Mouse (Mus musculus): ENCODE data around the gene Dnah11. TPM values are rescaled to one million over a fixed set of nuclear protein-coding genes. Genes with fewer than 3 reads are reported as not detected.

Gene Dnah11
- polyA plus RNA-seq, 1 experiment from 2014 or later, result 0.19 TPM

- 78% methylated on average over 5 of the region's 5 CpGs for WGBS
- ATAC-seq, result no peak
- no peaks in the 10 kb centered on the region; the same call in 1 of the 2 replicates for H3K9me3 ChIP-seq (replicated peaks; ENCODE audit: control insufficient read depth, low read length, poor library complexity, severe bottlenecking)
Observed at GRCm38 (mm10) chr12:117872265-117872664, 326.6 kb downstream of the Dnah11 start.

GRCm38 (mm10) chr12:117867708-117868564 is 330.9 kb downstream of the Dnah11 start:
- ATAC-seq, result no peak
- no peak overlapping the region for H3K4me2 ChIP-seq (ENCODE audit: low read length)
- H3K36me3 ChIP-seq (ENCODE audit: control insufficient read depth, insufficient read depth, low read length), result no peaks in the 10 kb centered on the region
- no peaks in the 10 kb centered on the region for H3K27me3 ChIP-seq (ENCODE audit: control insufficient read depth, insufficient read depth, low read depth, low read length)
- WGBS, result 92% methylated on average over 4 of the region's 4 CpGs
- no peaks in the 10 kb centered on the region; the same call in 1 of the 2 replicates for H3K9me3 ChIP-seq (replicated peaks; ENCODE audit: control insufficient read depth, low read length, poor library complexity, severe bottlenecking)
- no peak overlapping the region for H3K9ac ChIP-seq (ENCODE audit: low read depth, low read length)
- no peak overlapping the region for H3K27ac ChIP-seq (ENCODE audit: low read length)
- no peak overlapping the region for H3K4me3 ChIP-seq (ENCODE audit: low read depth, low read length)
- H3K4me1 ChIP-seq (ENCODE audit: control insufficient read depth, insufficient read depth, low read length), result no peaks in the 10 kb centered on the region

More at GRCm38 (mm10) chr12:117872265-117872664, 326.6 kb downstream of the Dnah11 start:
- Histone ChIP-seq H3K27ac (ENCODE audit: low read length) (no peak overlapping the region), H3K9ac (ENCODE audit: low read depth, low read length) (no peak overlapping the region), H3K36me3 (ENCODE audit: control insufficient read depth, insufficient read depth, low read length) (no peaks in the 10 kb centered on the region), H3K4me2 (ENCODE audit: low read length) (no peak overlapping the region), H3K4me1 (ENCODE audit: control insufficient read depth, insufficient read depth, low read length) (no peaks in the 10 kb centered on the region), H3K4me3 (ENCODE audit: low read depth, low read length) (no peak overlapping the region), H3K27me3 (ENCODE audit: control insufficient read depth, insufficient read depth, low read depth, low read length) (no peaks in the 10 kb centered on the region)

GRCm38 (mm10) chr12:117862655-117863054 is 336.2 kb downstream of the Dnah11 start:
- no peak overlapping the region for H3K27ac ChIP-seq (ENCODE audit: low read length)
- no peak for ATAC-seq
- H3K36me3 ChIP-seq (ENCODE audit: control insufficient read depth, insufficient read depth, low read length), result no peaks in the 10 kb centered on the region
- no peaks in the 10 kb centered on the region for H3K27me3 ChIP-seq (ENCODE audit: control insufficient read depth, insufficient read depth, low read depth, low read length)
- H3K4me2 ChIP-seq (ENCODE audit: low read length), result no peak overlapping the region
- H3K4me1 ChIP-seq (ENCODE audit: control insufficient read depth, insufficient read depth, low read length), result no peaks in the 10 kb centered on the region
- H3K4me3 ChIP-seq (ENCODE audit: low read depth, low read length), result no peak overlapping the region
- WGBS, result 97% methylated on average over 5 of the region's 5 CpGs
- no peak overlapping the region for H3K9ac ChIP-seq (ENCODE audit: low read depth, low read length)
- H3K9me3 ChIP-seq (replicated peaks; ENCODE audit: control insufficient read depth, low read length, poor library complexity, severe bottlenecking), result no peaks in the 10 kb centered on the region

- whole genome bisulfite sequencing, result 58% methylated on average over 3 of the region's 3 CpGs
Observed at GRCm38 (mm10) chr12:117861249-117861648, 337.6 kb downstream of the Dnah11 start.

GRCm38 (mm10) chr12:117860840-117861239 is 338.0 kb downstream of the Dnah11 start:
- Histone ChIP-seq H3K9me3 (replicated peaks; ENCODE audit: control insufficient read depth, low read length, poor library complexity, severe bottlenecking) (no peaks in the 10 kb centered on the region), H3K27me3 (ENCODE audit: control insufficient read depth, insufficient read depth, low read depth, low read length) (no peaks in the 10 kb centered on the region), H3K4me1 (ENCODE audit: control insufficient read depth, insufficient read depth, low read length) (no peaks in the 10 kb centered on the region), H3K27ac (ENCODE audit: low read length) (no peak overlapping the region), H3K4me2 (ENCODE audit: low read length) (no peak overlapping the region), H3K36me3 (ENCODE audit: control insufficient read depth, insufficient read depth, low read length) (no peaks in the 10 kb centered on the region), H3K4me3 (ENCODE audit: low read depth, low read length) (no peak overlapping the region), H3K9ac (ENCODE audit: low read depth, low read length) (no peak overlapping the region)
- 67% methylated on average over 7 of the region's 7 CpGs for WGBS
- ATAC-seq, result no peak

More at GRCm38 (mm10) chr12:117861249-117861648, 337.6 kb downstream of the Dnah11 start:
- Histone ChIP-seq H3K4me2 (ENCODE audit: low read length) (no peak overlapping the region), H3K9ac (ENCODE audit: low read depth, low read length) (no peak overlapping the region), H3K9me3 (replicated peaks; ENCODE audit: control insufficient read depth, low read length, poor library complexity, severe bottlenecking) (no peaks in the 10 kb centered on the region), H3K4me1 (ENCODE audit: control insufficient read depth, insufficient read depth, low read length) (no peaks in the 10 kb centered on the region), H3K27me3 (ENCODE audit: control insufficient read depth, insufficient read depth, low read depth, low read length) (no peaks in the 10 kb centered on the region), H3K36me3 (ENCODE audit: control insufficient read depth, insufficient read depth, low read length) (no peaks in the 10 kb centered on the region), H3K27ac (ENCODE audit: low read length) (no peak overlapping the region), H3K4me3 (ENCODE audit: low read depth, low read length) (no peak overlapping the region)
- ATAC-seq, result no peak

- H3K4me2 ChIP-seq (ENCODE audit: low read length), result no peak overlapping the region
- 91% methylated on average over 6 of the region's 6 CpGs for WGBS
Observed at GRCm38 (mm10) chr12:117857884-117858283, 341.0 kb downstream of the Dnah11 start.

GRCm38 (mm10) chr12:117857023-117857422 is 341.8 kb downstream of the Dnah11 start:
- ATAC-seq, result no peak
- H3K9ac ChIP-seq (ENCODE audit: low read depth, low read length), result no peak overlapping the region
- H3K4me2 ChIP-seq (ENCODE audit: low read length), result no peak overlapping the region
- no peaks in the 10 kb centered on the region for H3K4me1 ChIP-seq (ENCODE audit: control insufficient read depth, insufficient read depth, low read length)
- no peak overlapping the region for H3K27ac ChIP-seq (ENCODE audit: low read length)
- WGBS, result 79% methylated on average over 9 of the region's 9 CpGs
- no peaks in the 10 kb centered on the region for H3K9me3 ChIP-seq (replicated peaks; ENCODE audit: control insufficient read depth, low read length, poor library complexity, severe bottlenecking)
- no peak overlapping the region for H3K4me3 ChIP-seq (ENCODE audit: low read depth, low read length)
- H3K27me3 ChIP-seq (ENCODE audit: control insufficient read depth, insufficient read depth, low read depth, low read length), result no peaks in the 10 kb centered on the region
- H3K36me3 ChIP-seq (ENCODE audit: control insufficient read depth, insufficient read depth, low read length), result no peaks in the 10 kb centered on the region

More at GRCm38 (mm10) chr12:117857884-117858283, 341.0 kb downstream of the Dnah11 start:
- H3K4me1 ChIP-seq (ENCODE audit: control insufficient read depth, insufficient read depth, low read length), result no peaks in the 10 kb centered on the region
- no peak overlapping the region for H3K4me3 ChIP-seq (ENCODE audit: low read depth, low read length)
- H3K36me3 ChIP-seq (ENCODE audit: control insufficient read depth, insufficient read depth, low read length), result no peaks in the 10 kb centered on the region
- no peaks in the 10 kb centered on the region for H3K27me3 ChIP-seq (ENCODE audit: control insufficient read depth, insufficient read depth, low read depth, low read length)
- no peaks in the 10 kb centered on the region for H3K9me3 ChIP-seq (replicated peaks; ENCODE audit: control insufficient read depth, low read length, poor library complexity, severe bottlenecking)
- H3K27ac ChIP-seq (ENCODE audit: low read length), result no peak overlapping the region
- no peak overlapping the region for H3K9ac ChIP-seq (ENCODE audit: low read depth, low read length)
- no peak for ATAC-seq

GRCm38 (mm10) chr12:117853316-117853715 is 345.5 kb downstream of the Dnah11 start:
- 28% methylated on average over 6 of the region's 6 CpGs for WGBS
- H3K36me3 ChIP-seq (ENCODE audit: control insufficient read depth, insufficient read depth, low read length), result no peaks in the 10 kb centered on the region
- no peaks in the 10 kb centered on the region for H3K9me3 ChIP-seq (replicated peaks; ENCODE audit: control insufficient read depth, low read length, poor library complexity, severe bottlenecking)
- ATAC-seq, result peak; percentile 75; the same call in 1 of the 2 replicates
- no peak overlapping the region for H3K4me3 ChIP-seq (ENCODE audit: low read depth, low read length)
- H3K9ac ChIP-seq (ENCODE audit: low read depth, low read length), result no peak overlapping the region
- H3K27ac ChIP-seq (ENCODE audit: low read length), result no peak overlapping the region
- H3K4me2 ChIP-seq (ENCODE audit: low read length), result no peak overlapping the region
- H3K27me3 ChIP-seq (ENCODE audit: control insufficient read depth, insufficient read depth, low read depth, low read length), result no peaks in the 10 kb centered on the region
- H3K4me1 ChIP-seq (ENCODE audit: control insufficient read depth, insufficient read depth, low read length), result no peaks in the 10 kb centered on the region; the same call in 1 of the 2 replicates

GRCm38 (mm10) chr12:117850472-117850871 is 348.4 kb downstream of the Dnah11 start:
- Histone ChIP-seq H3K9ac (ENCODE audit: low read depth, low read length) (no peak overlapping the region), H3K4me3 (ENCODE audit: low read depth, low read length) (no peak overlapping the region), H3K4me2 (ENCODE audit: low read length) (no peak overlapping the region), H3K4me1 (ENCODE audit: control insufficient read depth, insufficient read depth, low read length) (no peaks in the 10 kb centered on the region; the same call in 1 of the 2 replicates), H3K9me3 (replicated peaks; ENCODE audit: control insufficient read depth, low read length, poor library complexity, severe bottlenecking) (no peaks in the 10 kb centered on the region), H3K27ac (ENCODE audit: low read length) (no peak overlapping the region), H3K36me3 (ENCODE audit: control insufficient read depth, insufficient read depth, low read length) (no peaks in the 10 kb centered on the region), H3K27me3 (ENCODE audit: control insufficient read depth, insufficient read depth, low read depth, low read length) (no peaks in the 10 kb centered on the region)
- WGBS, result 32% methylated on average over 10 of the region's 10 CpGs
- ATAC-seq, result no peak

Data from midbrain, embryonic 16.5 days (tissue).